Mouse (Mus musculus): Measurements from ENCODE around the gene Npdc1.
A peak's percentile ranks its signal among the peaks of the same experiment; 100 is the strongest.

The Npdc1 gene

GRCm38 (mm10) chr2:25399051-25399450, at the start of gene Npdc1:
Gene Npdc1 (plus strand): TSS chr2:25399351.
- DNase-seq (ENCODE audit: low read depth in 1 of 2, low spot score in 2 of 2), result no peak

- no peak for DNase-seq (ENCODE audit: low read depth in 1 of 2, low spot score in 2 of 2)
These were observed 49.7 kb upstream of the Npdc1 start for GRCm38 (mm10) chr2:25349499-25349898.

GRCm38 (mm10) chr2:25350701-25351100, 48.5 kb upstream of the Npdc1 start:
- DNase-seq (ENCODE audit: low read depth in 1 of 2, low spot score in 2 of 2), result no peak

- no peak for DNase-seq (ENCODE audit: low read depth in 1 of 2, low spot score in 2 of 2)
These were observed 44.9 kb upstream of the Npdc1 start for GRCm38 (mm10) chr2:25354211-25354610.

- no peak for DNase-seq (ENCODE audit: low read depth in 1 of 2, low spot score in 2 of 2)
These were observed 43.6 kb upstream of the Npdc1 start for GRCm38 (mm10) chr2:25355419-25356066.

DNA sequence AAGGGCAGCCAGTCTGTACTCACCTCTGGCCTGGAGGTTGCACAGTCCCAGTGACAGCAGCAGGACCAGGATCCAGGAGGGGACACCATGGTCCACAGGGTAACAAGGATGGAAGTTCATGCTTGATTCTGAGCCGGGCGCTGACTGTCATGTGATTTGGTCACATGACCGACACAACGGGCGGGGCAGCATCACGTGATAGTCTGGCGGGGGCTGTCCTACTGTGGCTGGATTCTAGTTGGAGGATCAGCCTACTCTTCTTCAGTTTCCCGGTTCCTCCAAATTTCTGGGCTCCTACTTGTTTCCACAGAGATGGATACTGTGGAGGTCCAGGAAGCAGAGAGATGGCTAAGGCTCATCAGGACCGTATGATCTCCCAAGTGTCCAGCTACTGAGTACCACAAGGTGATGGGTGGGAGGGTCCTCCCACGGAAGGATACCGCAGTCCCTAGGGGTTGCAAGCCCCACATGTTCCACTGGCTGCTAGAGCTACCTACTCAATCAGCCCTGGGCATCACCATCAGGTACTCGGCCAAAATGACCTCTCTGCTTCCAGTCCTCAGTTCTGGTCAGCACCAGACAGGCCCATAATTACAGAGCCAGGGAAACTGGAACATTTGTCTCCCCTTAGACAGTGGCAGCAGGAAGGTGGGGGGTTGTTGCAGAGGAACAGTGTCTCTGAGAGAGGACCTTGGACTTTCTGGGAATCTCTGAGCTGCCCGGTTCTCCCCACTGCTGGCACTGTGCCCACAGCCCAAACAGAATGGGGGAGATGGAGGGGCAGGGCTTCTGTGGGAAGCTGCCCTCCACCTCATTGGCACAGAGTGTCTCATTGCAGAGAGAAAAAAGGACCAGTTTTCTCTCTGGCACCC, 42.7 kb upstream of the Npdc1 start, which contains the start of gene Dpp7:
Dpp7 (minus strand) TSS at position 152 of the 872 bp plus-strand sequence.
- DNase-seq (ENCODE audit: low read depth in 1 of 2, low spot score in 2 of 2), result peak; percentile 31 to 77

- no peak for DNase-seq (ENCODE audit: low read depth in 1 of 2, low spot score in 2 of 2)
These were observed 39.3 kb upstream of the Npdc1 start for GRCm38 (mm10) chr2:25359848-25360247.

DNA sequence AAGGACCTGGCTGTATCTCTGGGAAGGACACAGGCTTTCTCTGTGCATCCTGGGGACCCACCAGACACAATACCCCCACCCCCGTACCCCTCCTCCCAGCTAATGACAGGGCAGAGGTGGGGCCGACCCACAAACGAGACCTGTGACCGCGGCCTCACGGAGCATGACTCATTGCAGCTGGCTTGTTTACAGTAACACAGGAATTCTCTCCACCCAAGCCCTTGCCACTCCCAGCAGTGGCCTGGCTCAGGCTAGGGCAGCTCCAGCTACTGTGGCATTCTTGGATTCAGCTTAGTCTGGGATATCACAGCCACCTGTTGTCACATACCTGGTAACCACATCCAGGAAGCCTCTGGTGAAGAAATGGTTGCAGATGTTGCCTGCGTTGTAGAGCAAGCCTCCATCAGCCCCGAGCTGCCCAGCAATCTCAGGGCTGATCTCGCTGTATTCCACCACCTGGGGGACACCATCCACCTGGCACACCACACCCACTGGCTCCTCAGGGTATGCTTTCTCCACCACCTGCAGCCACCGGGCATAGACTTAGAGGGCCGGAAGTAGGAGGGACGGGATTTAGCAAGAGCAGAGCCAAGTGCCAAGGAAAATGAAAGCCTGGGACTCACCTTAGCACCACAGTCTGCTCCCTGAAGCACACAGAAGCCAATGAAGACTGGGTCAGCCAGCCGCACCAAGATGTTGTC, 35.5 kb upstream of the Npdc1 start:
- DNase-seq (ENCODE audit: low read depth in 1 of 2, low spot score in 2 of 2), result no peak

DNA sequence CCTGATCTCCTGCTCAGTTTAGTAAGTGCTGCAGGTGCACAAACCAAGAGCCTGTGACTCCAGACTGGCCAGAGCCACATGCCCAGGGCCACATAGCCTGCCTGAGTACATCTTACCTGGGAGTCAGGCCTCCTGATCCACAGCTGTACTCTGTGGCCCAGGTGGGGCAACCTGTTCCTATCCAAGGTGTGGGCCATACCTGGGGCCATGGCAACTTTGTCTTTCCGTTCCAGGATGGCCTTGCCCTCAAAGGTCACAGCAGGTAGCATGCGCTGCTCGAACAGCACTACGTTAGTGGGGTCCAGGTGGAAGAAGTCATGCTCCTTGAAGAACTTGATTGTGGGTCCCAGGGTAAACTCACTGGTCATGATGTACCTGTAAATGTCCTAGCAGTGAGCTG, 34.8 kb upstream of the Npdc1 start:
- DNase-seq (ENCODE audit: low read depth in 1 of 2, low spot score in 2 of 2), result no peak

DNA sequence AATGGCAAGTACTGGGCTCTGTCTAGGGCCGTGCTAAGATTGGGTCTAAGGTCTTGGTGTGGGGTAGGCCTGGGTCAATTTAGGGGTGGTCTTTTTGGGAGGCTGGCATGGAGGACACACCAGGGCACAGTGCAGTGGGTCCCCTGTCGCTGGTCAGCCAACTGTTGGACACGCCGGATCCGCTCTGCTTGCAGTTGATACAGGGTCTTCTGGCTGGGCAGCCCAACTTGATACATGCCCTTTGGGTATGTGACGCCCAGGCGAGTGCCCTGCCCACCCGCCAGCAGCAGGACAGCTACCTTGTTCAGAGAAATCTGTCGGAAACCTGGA, 34.4 kb upstream of the Npdc1 start:
- no peak for DNase-seq (ENCODE audit: low read depth in 1 of 2, low spot score in 2 of 2)

GRCm38 (mm10) chr2:25365091-25365761, 33.9 kb upstream of the Npdc1 start, which contains the start of gene Uap1l1:
Gene Uap1l1 (minus strand): TSS chr2:25365682.
- DNase-seq (ENCODE audit: low read depth in 1 of 2, low spot score in 2 of 2), result peak; percentile 27 to 29

GRCm38 (mm10) chr2:25369996-25370395, 29.2 kb upstream of the Npdc1 start:
- DNase-seq (ENCODE audit: low read depth in 1 of 2, low spot score in 2 of 2), result no peak

- peak; percentile 62 to 73 for DNase-seq (ENCODE audit: low read depth in 1 of 2, low spot score in 2 of 2)
These were observed 27.1 kb upstream of the Npdc1 start, which contains the start of gene Sapcd2 for GRCm38 (mm10) chr2:25371764-25372643. Gene Sapcd2 (plus strand): TSS chr2:25372321.

DNA sequence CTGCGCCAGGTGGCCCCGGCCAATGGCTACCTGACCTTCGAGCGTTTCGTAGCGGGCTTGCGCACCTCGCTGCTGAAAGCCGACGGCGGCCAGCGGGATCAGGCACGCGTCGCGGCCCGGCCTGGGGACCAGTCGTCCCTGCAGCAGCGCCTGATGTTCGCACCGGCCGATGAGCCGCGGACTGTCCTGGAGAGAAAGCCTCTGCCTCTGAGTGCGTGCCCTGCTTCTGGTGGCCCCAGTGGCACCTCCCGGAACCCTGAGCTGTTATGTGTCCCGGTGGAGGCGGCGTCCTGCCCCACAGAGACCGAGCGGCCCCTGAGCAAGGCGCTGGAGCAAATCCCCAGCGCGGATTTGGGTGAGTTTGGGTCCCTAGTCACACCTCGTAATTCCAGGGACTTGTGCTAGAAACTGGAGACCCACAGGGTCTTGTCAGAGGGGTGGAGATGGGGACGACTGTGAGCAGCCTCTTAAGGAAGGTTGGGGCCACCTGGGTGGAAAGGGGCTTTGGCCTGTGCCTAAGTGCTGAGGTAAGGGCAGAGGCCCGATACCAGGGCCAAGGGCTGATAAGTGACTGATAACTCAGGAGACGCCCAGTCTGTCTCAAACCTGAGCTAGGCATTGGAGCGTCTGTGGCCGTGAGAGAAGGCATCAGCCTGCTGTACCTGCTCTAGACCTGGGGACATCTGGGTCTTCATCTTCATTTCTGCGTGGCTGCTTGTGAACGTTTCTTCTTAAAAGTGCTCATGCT, 26.3 kb upstream of the Npdc1 start:
- no peak for DNase-seq (ENCODE audit: low read depth in 1 of 2, low spot score in 2 of 2)

DNA sequence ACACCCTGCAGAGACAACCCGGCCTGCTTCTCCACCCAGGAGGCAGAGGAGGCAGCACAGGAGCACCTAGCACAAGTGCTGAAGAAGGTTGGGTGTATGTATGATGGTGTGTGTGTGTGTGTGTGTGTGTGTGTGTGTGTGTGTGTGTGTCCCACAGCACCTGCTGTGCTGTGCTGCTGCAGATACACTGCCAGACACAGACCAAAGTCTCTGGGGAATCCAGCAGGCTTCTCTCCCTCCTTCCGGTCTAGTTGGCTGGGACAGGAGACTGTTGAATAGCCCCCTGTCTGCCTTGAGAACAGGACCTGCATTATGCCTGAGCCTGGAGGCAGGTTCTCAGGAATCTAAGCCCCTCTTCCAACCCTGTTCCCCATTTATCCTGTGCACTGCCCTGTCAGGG, 25.7 kb upstream of the Npdc1 start:
- no peak for DNase-seq (ENCODE audit: low read depth in 1 of 2, low spot score in 2 of 2)

- DNase-seq (ENCODE audit: low read depth in 1 of 2, low spot score in 2 of 2), result no peak
These were observed 22.6 kb upstream of the Npdc1 start for GRCm38 (mm10) chr2:25376589-25376988.

- DNase-seq (ENCODE audit: low read depth in 1 of 2, low spot score in 2 of 2), result no peak
These were observed 14.7 kb upstream of the Npdc1 start for GRCm38 (mm10) chr2:25384492-25384891.

DNA sequence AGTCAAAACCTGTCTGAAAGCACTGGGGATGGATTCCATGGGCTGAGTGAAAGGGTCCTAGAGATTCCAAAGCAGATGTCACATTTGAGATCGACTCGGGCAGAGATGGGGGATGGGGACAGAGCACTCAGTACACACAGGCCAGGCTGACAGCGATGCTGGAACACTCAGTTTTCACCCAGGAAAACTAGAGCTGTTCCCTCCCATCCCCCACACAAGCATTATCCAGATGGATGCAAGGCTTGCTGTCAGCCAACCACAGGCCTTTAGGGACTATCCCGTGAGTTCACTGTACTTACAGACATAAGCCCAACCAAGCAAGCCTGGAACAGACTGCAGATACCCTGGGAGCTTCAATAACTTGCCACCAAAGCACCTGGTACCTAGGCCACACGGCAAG, 7.9 kb upstream of the Npdc1 start:
- no peak for DNase-seq (ENCODE audit: low read depth in 1 of 2, low spot score in 2 of 2)

All from monocyte, adult 2 months (primary cell).